Mouse (Mus musculus) spleen, adult 2 months (tissue): ENCODE data around the gene Srsf2.

Experiments
- CTCF ChIP-seq: fragments of 200-500 bp; IDR thresholded peaks from 2 replicates; pipeline ENCODE4 v1.5.1; 2011; ENCODE audit warnings: mild to moderate bottlenecking, inconsistent platforms; ENCODE audit not compliant: insufficient read depth, insufficient read length, insufficient replicate concordance; ENCODE audit errors: extremely low read depth
- POLR2A ChIP-seq: fragments of 200-500 bp; IDR thresholded peaks from 2 replicates; pipeline ENCODE4 v1.6.1; 2011; ENCODE audit warnings: low read depth, low read length, inconsistent platforms

- TF ChIP-seq CTCF (no peak), POLR2A (no peak)
These were observed 25.2 kb downstream of the Srsf2 start, which contains the start of gene Mxra7 for GRCm38 (mm10) chr11:116827534-116828165.
